Mouse (Mus musculus) skeletal muscle tissue, adult 2 months (tissue): ENCODE measurements around the gene Pecam1.
"Not testable (repeated sequence)": the region's sequence is repeated elsewhere in the genome, so short reads cannot be mapped to it uniquely, and the experiment has no call there.

ENCODE experiments used
- DNase-seq: peaks from one replicate; pipeline ENCODE4 v3.0.0-alpha.2; 2012; ENCODE audit warnings: low read depth, low spot score

Gene Pecam1

DNA sequence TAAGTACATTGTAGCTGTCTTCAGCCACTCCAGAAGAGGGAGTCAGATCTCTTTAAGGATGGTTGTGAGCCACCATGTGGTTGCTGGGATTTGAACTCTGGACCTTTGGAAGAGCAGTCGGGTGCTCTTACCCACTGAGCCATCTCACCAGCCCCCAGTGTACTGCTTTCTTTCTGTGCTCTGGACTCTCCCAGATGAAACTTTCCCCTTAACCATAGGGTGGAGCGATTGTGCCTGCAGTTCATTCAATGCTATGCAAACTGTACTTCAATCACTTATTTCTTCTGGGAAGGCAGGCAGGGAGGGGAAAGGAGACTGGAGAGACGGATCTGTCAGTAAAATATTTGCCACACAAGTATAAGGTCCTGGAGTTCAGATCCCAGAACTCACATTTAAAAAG is 116.3 kb downstream of the Pecam1 start:
- DNase-seq, result not testable (repeated sequence)

DNA sequence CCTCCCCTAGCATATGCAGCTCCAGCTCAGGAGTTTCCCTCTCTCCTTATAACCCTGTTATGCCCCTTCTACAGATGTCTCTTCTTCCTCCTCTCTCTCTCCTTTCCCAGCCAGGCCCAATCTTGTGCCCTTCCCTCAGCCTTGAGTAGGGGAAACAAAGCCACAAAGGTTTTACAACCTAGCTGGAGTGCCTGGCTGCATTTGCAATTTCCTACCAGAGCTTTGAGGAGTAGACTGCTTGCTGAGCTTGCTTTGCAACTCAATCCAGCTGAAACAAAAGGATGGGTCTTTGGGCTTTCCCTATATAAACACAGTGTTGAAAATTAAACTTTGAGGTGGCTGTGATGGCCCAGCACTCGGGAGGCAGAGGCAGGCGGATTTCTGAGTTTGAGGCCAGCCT is 117.0 kb downstream of the Pecam1 start:
- no peak for DNase-seq

DNA sequence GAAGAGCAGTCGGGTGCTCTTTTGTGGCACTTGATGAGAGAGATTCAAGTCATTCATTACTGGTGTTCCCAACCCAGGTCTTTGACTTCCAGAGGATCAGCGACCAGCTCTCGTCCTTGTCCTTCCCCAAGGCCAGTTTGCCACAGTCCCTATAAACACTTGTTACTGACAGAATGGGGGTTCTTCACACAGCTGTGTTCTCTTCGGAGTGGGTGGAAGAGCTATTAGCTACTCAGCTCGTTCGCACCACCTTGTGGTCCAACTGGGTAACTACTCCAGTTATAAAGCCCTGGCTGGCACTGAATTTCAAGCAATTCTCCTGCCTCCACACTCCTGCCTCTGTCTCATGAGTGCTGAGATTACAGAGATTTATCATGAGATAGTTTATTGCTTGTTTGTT is 122.7 kb downstream of the Pecam1 start:
- peak; percentile 59 for DNase-seq

DNA sequence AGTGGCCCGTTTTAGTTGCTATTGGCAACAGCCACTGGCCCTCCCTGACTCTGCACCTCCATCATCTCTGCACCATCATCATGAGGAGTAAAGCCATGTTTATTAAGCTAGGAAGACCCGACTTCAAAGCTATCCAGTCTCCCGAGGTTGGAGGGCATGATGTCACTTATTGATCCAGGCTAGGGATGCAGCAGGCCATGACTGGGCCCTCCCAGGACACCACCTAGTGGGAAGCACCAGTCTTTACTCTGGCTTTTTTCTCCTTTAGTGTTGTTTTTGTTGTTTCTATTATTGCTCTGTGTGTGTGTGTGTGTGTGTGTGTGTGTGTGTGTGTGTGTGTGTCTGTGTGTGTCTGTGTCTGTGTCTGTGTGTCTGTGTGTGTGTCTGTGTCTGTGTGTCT is 124.9 kb downstream of the Pecam1 start:
- DNase-seq, result no peak

DNA sequence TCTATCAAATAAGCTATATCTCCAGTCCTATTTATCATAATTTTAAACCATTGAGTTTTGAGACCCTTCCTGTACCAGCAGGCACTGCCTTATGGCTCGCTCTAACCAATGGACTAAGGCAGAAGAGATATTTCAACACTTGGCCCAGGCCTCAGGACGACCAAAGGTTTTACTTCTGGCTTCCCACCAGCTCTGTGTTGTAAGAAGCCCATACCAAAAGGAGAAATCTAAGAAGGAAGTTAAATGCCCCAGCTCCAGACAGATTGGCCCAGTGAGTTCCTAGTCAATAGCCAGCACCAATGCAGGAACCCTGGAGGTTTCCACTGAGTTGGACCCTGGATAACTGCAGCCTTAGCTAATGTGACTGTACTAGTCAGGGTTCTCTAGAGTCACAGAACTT is 126.8 kb downstream of the Pecam1 start:
- DNase-seq, result no peak

DNA sequence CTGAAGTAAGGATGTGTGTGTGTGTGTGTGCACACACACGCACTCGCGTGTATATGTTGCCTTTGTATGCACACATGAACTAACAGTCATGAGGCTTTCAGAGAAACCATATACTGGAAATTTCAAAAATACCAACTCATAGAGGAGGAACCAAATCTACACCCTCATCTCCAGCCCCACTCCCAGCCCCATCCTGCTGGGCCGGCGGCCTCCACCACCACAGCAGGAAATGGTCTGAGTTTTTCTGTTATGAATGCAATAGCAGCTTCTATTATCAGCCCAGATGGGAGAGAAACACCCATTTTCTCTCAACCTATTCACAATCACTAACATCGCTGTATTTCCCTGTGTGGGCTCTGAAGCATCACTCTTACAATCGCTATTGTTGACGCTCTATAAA is 128.4 kb downstream of the Pecam1 start:
- DNase-seq, result no peak

DNA sequence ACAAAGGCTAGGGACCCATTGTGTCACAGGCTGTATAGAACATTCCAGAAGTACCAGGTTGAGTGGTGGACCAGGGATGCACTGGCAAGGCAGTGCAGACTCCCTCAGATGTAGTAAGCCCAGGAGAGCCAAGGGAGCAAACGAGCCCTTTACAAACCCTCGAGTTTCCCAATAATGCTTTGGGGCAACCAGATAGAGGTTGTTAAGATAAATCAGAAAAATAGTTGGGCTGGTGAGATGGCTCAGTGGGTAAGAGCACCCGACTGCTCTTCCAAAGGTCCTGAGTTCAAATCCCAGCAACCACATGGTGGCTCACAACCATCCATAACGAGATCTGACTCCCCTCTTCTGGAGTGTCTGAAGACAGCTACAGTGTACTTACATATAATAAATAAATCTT is 131.7 kb downstream of the Pecam1 start:
- DNase-seq, result not testable (repeated sequence)

DNA sequence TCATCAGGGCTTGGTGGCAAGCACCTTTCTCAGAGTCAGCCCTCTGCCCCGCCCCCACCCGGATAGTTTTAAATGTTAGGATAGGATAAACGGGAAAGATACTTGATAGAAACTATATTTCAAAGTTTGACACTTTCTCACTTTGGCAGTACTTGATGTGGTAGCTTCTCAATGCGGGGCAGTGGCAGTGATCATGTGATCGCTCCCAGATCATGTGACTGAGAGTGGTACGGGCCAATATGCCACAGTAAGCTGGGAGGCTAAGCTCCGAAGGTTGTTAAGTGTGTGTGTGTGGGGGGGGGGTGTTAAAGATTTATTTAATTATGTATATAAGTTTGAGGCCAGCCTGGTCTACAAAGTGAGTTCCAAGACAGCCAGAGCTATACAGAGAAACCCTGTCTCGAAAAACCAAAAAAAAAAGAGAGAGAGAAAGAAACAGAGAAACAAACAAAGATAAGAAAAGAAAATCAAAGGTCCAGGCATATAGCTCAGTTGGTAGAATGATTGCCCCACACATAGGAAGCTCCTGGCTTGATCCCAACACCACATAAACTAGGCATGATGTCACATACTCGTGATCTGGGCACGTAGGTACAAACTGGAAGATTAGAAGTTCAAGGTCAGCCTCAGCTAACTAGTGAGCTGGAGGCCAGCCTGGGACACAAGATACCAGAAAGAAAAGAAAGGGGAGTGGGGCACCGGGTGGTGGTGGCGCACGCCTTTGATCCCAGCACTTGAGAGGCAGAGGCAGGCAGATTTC is 132.4 kb downstream of the Pecam1 start:
- no peak for DNase-seq

DNA sequence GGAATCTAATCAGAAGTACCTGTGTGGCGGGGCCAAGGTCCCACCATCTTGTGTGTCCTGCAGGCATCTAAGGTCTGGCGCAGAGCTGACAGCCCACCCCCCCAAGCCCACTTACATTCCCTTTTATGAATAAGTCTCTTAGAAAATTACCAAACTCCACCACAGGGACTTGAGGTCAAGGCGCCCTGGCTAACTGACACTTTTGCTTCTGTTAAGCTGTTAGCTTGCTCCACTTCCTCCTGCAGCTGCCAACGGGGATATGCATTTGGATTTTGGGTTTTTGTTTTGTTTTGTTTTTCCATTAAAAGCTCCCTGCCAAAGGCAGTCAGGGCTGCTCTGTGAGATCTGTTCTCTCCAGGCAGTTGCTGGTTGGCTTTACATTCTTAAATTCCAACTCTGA is 134.9 kb downstream of the Pecam1 start:
- DNase-seq, result no peak

DNA sequence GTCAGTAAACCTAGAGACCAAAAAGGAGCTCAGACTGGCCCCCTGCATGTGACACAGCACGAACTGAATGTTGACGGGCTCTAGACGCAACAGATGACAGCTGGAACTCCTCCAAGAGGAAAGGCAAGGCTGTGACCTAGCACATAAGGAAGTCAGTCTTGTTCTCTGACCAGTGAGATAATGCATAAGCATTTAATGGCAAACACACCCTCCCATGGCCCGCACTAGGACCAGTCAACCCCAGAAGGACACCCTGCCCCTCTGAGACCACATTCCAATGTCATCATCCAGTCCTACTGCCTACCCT is 136.1 kb downstream of the Pecam1 start:
- peak; percentile 42 for DNase-seq

DNA sequence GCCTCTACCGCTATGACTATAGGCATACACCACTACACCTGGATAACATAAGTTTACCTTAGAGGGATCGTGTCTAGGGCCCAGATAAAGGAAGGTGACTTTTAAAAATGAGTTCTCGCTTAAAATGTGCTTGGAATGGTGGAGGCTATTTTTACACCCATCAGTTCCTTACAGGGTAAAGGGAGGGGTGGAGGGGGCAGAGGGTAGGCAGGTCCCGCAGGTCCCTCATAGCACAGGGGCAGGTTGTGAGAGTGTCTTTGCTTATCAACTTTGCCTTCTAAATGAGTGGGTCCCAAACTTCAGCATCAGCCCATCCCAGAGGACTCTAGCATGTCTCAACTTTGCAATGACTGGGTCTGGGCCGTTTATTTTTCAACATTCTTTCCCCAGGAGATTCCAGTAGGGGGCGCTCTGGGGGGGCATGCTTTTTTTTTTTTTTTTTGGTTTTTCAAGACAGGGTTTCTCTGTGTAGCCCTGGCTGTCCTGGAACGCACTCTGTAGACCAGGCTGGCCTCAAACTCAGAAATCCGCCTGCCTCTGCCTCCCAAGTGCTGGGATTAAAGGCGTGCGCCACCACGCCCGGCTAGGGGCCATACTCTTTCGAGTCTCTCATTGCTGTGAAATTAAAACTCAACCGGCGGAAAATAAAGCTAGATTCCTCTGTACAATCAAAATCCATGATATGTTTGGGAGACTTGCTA is 136.6 kb downstream of the Pecam1 start:
- DNase-seq, result no peak

DNA sequence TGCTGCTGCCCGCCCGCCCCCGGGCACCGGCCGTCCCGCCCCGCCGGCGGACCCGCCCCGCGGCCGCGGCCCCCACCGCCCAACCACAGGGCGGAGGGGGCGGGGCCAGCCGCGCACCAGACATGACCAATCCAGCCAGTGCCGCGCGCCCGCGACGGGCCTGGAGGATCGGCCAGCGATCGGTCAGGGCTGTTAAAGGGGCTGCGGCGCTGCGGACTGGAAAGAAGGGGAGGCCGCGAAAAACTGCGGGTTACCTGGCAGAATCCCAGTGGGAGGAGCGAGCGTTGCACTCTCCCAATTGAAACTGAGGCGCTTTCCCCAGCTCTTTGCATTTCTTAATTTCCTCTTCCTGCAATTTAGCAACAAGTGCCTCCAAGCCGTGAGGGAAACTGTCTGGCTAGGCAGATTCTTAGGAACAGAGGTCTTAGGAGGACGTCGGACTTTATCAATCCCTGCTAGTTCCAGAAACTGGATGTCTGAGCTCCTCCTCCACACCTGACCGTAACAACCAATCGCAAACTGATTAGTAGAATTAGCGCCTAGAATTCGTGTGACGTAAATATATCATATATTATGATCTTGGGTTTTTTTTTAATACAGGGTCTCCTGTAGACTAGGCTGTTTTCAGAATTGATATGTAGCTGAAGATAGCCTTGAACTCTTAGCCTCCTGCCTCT is 137.3 kb downstream of the Pecam1 start, which contains the start of gene Tex2:
Tex2 (minus strand) TSS at position 463 of the 677 bp plus-strand sequence.
- DNase-seq, result peak; percentile 95

DNA sequence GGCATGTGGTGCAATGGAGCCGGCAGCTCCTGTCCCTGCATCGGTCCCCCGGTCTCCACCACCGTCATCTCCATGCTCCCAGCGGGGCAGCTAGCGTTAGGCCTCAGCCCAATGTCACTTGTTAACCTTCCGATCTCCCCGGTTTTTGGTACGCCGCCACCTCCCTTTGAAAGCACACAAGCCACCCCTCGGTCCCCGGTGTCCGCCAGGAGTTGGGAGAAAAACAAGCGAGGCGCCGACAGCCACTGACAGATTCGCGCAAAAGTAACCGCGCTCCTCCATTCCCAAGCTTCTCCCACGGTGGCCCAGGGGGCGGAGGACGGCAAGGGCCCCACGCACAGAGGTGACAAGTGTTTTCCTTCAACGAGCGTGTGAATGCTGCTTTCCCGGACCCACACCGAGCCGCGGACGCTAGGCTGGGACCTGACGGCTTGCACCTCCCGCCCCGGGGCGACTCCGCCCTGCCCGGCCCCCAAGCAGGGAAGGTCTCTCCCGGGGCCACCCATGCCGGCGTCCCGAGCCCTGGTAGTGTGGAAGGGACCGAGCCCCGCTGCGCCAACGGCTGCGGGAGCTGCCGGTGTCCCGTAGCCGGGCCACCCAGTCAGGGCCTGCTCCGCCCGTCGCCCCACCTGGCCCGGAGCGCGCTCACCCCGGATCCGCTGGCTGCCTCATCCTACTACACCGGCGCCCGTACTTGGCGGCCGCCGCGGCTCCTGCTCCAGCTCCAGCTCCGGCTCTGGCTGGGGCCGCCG is 138.0 kb downstream of the Pecam1 start:
- DNase-seq, result peak; percentile 44

DNA sequence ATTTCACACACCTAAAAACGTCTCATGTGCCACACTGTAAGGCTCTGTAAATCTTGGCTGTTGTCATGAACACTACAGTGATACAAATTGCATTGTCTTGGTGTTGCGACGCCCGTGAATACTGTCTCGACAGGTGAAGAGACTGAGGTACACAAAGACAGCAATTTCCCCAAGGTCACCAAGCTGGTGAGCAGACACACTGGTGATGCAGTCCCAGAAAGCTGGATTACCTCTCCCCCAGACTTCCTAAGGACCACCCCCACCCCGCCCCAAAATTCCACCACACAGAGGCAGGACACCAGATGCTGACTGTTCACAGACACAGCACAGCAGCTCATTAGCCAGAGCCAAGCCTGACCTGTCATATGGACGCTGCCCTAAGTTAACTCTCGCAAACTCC is 140.7 kb downstream of the Pecam1 start:
- DNase-seq, result no peak

DNA sequence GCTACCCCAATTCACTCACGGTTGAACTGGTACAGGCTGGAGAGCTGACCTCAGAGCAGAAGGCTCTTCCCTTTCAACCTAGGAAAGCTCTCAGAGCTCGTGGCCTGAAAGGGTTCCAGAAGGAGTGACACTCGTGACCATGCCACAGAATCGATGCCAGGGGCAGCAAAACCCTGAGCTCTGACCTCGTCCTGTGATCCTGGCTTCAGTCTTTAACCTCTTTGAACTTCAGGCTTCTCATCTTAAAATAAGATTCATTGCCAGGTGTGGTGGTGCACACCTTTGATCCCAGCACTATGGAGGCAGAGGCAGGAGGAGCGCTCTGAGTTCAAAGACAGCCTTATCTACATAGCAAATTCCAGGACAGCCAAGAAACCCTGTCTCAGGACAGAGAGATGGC is 143.1 kb downstream of the Pecam1 start:
- no peak for DNase-seq

DNA sequence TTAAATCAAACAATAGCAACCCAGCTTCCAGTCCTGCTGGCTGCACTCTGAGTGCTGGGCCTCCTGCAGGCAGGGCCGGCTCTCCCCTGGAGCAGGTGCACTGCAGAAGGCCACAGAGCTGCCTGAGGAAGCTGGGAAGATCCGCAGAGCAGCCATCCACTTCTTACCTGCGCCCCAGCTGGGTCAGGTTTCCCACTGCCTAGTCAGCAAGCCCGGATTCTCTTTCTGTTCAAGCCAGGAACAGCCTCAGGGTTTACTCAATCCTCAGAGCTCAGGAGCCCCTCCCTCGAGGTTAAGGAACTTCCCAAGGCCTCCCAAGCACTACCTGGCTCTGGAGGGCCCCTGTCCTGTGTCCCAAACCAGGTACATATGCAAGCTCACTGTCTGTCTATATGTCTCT is 144.4 kb downstream of the Pecam1 start:
- DNase-seq, result no peak
